Mouse (Mus musculus) liver, embryonic 14.5 days (tissue): ENCODE measurements around the gene Col16a1.

Source experiments
- CTCF ChIP-seq: IDR thresholded peaks from 2 replicates; pipeline ENCODE4 v1.5.1; 2016; ENCODE audit warnings: antibody characterized with exemption, low read depth, control low read depth
- EP300 ChIP-seq: IDR thresholded peaks from 2 replicates; pipeline ENCODE4 v1.6.1; 2016; ENCODE audit warnings: antibody characterized with exemption, low read depth

- TF ChIP-seq CTCF, result no peak
- no peak for TF ChIP-seq EP300
These were observed 29.2 kb downstream of the Col16a1 start for GRCm38 (mm10) chr4:130076856-130077255.
